Mouse (Mus musculus) hindbrain, embryonic 10.5 days (tissue): Measurements from ENCODE around the gene Adprh. TPM values are rescaled to one million over a fixed set of nuclear protein-coding genes. Genes with fewer than 3 reads are reported as not detected.
A peak's percentile ranks its signal among the peaks of the same experiment; 100 is the strongest.

Source experiments
- DNase-seq: peaks from one replicate; pipeline ENCODE4 v3.0.0-alpha.2; 2017; ENCODE audit warnings: low spot score
- H3K27ac ChIP-seq: fragments of 300-500 bp; sonication (generic); 2 replicates; pipeline ENCODE4 v1.5.1; 2016; ENCODE audit warnings: mild to moderate bottlenecking, moderate library complexity
- H3K27me3 ChIP-seq: fragments of 300-500 bp; sonication (generic); 2 replicates; pipeline ENCODE4 v1.6.1; 2016; ENCODE audit warnings: mild to moderate bottlenecking; ENCODE audit not compliant: poor library complexity, insufficient read depth, severe bottlenecking
- H3K36me3 ChIP-seq: fragments of 300-500 bp; sonication (generic); 2 replicates; pipeline ENCODE4 v1.6.1; 2016; ENCODE audit warnings: mild to moderate bottlenecking, moderate library complexity
- H3K4me1 ChIP-seq: fragments of 300-500 bp; sonication (generic); replicated peaks from 2 replicates; pipeline ENCODE4 v1.6.1; 2016; ENCODE audit warnings: mild to moderate bottlenecking
- H3K4me3 ChIP-seq: fragments of 300-500 bp; sonication (generic); 2 replicates; pipeline ENCODE4 v1.5.1; 2016; ENCODE audit warnings: mild to moderate bottlenecking, moderate library complexity
- H3K9me3 ChIP-seq: fragments of 300-500 bp; sonication (generic); 2 replicates; pipeline ENCODE4 v1.6.1; 2016; ENCODE audit warnings: mild to moderate bottlenecking, moderate library complexity
- WGBS: fragments of 180-500 bp; shearing (Covaris S2); methylation state at CpG from one replicate; pipeline ENCODE4 v1.1.7; 2016; 5-methylcytosine and 5-hydroxymethylcytosine counted together
- polyA plus RNA-seq: library from polyadenylated mRNA; unstranded; fragments of >200 nt; fragmentation: Nextera tagmentation; extraction: Ambion mirVana; gene quantifications from 2 replicates; pipeline ENCODE4 v1.2.1, GENCODE M21; 2016

Adprh gene
- polyA plus RNA-seq, 1 experiment from 2014 or later: 164 TPM

DNA sequence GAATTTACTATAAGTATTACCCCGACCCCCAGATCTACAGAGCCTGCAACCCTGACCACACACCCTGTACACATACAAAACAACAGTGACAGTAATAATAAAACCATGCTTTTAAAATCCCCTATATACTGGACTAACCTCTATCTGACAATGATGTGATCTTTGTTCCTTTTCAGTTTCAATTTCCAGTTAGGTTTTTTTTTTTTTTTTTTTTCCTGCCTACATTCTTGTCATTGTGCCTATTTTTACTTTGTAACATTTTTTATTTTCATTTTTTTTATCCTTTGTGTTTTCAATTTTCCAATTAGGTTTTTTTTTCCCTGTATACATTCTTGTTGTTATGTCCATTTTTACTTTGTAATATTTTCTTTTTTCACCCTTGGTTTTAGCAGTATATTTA, 26.7 kb downstream of the Adprh start:
- H3K27ac ChIP-seq: no peak overlapping the region
- no peaks in the 10 kb centered on the region for H3K27me3 ChIP-seq
- WGBS: 88% methylated on average over 1 of the region's 1 CpGs
- DNase-seq: no peak
- no peak overlapping the region for H3K4me3 ChIP-seq
- no peaks in the 10 kb centered on the region for H3K4me1 ChIP-seq
- no peaks in the 10 kb centered on the region for H3K36me3 ChIP-seq
- H3K9me3 ChIP-seq: no peaks in the 10 kb centered on the region

DNA sequence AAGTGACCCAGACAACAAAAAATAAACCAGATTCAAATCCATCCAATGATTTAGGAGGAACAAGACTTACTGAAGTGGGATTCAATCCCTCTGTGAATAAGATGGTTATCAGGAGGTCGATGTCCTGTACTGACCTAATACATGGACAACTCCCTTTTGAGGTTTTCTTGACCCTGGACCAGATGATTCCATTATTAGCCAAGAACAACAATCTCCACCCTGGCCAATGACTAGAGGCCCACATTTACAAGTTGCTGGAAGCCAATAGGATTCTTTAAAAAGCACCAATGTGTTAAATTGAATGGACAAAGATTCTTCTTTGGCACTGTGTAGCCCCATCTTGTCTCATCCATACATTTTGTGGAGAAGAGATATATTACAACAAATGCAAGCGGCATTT, 27.1 kb downstream of the Adprh start:
- no peaks in the 10 kb centered on the region for H3K36me3 ChIP-seq
- H3K4me3 ChIP-seq: no peak overlapping the region
- WGBS: 90% methylated on average over 2 of the region's 2 CpGs
- H3K27me3 ChIP-seq: no peaks in the 10 kb centered on the region
- no peak overlapping the region for H3K27ac ChIP-seq
- no peaks in the 10 kb centered on the region for H3K4me1 ChIP-seq
- H3K9me3 ChIP-seq: no peaks in the 10 kb centered on the region
- no peak for DNase-seq

DNA sequence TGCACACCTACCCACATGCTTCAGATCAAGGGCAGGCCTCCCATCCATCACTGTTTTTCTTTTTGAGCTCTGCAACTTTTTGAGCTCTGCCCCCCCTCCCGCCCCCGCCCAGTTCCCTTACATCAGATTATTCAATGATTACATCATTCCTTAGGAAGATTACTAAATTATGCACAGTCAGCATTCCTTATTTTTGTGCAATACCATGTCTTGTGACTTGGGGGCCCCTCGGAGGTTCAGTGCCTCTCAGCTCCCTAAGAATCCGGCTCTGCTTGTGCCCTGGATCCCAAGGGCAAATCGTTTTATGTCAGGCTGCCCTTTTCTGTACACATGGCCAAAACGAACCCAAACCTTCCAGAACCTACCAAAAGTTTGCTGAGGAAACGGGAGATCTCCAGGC, 37.5 kb downstream of the Adprh start:
- WGBS: 86% methylated on average over 7 of the region's 7 CpGs
- Histone ChIP-seq H3K4me3 (no peak overlapping the region), H3K9me3 (no peaks in the 10 kb centered on the region), H3K4me1 (no peaks in the 10 kb centered on the region), H3K27ac (no peak overlapping the region), H3K36me3 (no peaks in the 10 kb centered on the region), H3K27me3 (no peaks in the 10 kb centered on the region)
- no peak for DNase-seq

DNA sequence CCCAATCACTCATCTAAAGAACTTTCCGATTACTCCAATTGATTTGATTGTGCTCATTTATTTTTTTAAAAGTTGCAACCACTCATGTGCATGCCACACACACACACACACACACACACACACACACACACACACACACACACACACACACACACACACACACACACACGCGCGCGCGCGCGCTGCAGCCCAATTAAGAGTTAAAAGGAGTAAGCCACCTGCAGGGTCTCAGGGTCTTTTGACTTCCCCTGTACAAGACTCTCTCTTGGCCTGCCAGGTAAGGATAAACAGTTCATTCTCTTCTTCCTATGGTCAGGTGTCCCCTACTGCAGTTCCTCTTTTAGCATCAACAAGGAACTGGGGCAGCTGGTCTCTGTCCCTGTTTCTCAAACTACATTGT, 44.1 kb downstream of the Adprh start:
- no peaks in the 10 kb centered on the region for H3K36me3 ChIP-seq
- H3K27me3 ChIP-seq: no peaks in the 10 kb centered on the region
- H3K9me3 ChIP-seq: no peaks in the 10 kb centered on the region
- H3K4me1 ChIP-seq: 0 out of 2 replicates have a peak, but pooled peaks cover 8% of the 10 kb centered on the region
- no peak overlapping the region for H3K4me3 ChIP-seq
- no peak for DNase-seq
- WGBS: 99% methylated on average over 8 of the region's 8 CpGs
- H3K27ac ChIP-seq: no peak overlapping the region

DNA sequence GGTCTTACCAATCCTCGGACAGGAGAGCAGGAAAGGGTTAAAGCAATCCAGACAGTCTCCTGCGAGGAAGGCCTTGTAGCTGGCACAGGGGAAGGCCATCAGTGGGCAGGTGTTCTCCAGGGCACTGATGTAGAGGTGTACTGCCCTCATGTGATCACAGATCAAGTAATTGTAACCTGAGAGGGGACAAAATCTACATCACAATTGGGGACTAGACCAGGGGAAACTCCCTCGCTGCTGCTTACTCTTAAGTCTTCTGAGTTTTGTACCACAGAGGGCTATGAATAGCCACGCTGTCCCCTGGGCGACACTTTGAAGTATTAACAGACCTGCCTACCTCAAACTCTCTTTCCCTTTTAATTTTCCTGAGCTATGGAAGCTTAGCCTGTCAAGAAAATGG, 44.9 kb downstream of the Adprh start:
- Histone ChIP-seq H3K27me3 (no peaks in the 10 kb centered on the region), H3K4me3 (no peak overlapping the region), H3K9me3 (no peaks in the 10 kb centered on the region), H3K27ac (no peak overlapping the region), H3K36me3 (no peaks in the 10 kb centered on the region), H3K4me1 (0 out of 2 replicates have a peak, but pooled peaks cover 8% of the 10 kb centered on the region)
- WGBS: 44% methylated on average over 5 of the region's 5 CpGs
- DNase-seq: no peak

DNA sequence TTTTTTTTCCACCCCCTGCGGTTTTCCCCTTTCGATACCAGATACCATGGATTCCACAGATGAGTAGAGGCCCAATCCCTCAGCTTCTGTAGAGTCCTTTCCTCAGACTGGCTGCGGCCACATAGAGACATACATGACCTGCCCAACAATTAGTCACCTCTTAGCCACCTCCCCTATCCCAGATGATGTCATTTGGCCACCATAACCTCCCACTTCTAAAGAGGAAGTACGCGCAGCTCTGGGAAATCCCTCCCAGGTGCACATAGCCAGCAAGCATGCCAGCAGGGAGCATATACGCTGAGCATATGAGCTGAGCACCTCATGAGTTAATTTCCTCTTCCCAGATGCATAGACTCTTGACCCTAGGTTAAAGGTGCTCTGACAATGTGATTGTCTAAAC, 45.8 kb downstream of the Adprh start:
- Histone ChIP-seq H3K36me3 (no peaks in the 10 kb centered on the region), H3K27ac (no peak overlapping the region), H3K27me3 (no peaks in the 10 kb centered on the region), H3K9me3 (no peaks in the 10 kb centered on the region), H3K4me3 (no peak overlapping the region), H3K4me1 (0 out of 2 replicates have a peak, but pooled peaks cover 8% of the 10 kb centered on the region)
- DNase-seq: no peak
- 83% methylated on average over 6 of the region's 6 CpGs for WGBS

DNA sequence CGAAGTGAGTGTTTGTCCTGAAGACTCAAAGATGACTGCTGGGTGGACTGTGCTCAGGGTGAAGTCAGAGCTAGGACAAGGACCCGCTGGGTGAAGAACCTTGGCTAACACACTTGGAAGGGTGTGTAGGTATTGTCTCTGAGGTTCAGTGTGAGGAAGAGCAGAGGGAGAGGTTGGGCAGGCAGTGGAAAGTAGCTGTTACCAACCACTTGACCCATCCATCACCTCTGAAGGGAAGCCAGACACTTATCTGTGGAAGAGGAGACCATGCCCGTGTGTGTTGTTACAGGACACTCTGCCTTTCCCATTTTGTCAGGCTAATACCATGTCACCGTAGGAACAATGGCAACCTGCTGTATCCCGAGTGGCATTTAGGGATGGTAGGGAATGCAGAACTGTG, 46.2 kb downstream of the Adprh start:
- Histone ChIP-seq H3K27me3 (no peaks in the 10 kb centered on the region), H3K4me3 (no peak overlapping the region), H3K36me3 (no peaks in the 10 kb centered on the region), H3K9me3 (no peaks in the 10 kb centered on the region), H3K4me1 (0 out of 2 replicates have a peak, but pooled peaks cover 8% of the 10 kb centered on the region), H3K27ac (no peak overlapping the region)
- no peak for DNase-seq
- 75% methylated on average over 5 of the region's 5 CpGs for WGBS

DNA sequence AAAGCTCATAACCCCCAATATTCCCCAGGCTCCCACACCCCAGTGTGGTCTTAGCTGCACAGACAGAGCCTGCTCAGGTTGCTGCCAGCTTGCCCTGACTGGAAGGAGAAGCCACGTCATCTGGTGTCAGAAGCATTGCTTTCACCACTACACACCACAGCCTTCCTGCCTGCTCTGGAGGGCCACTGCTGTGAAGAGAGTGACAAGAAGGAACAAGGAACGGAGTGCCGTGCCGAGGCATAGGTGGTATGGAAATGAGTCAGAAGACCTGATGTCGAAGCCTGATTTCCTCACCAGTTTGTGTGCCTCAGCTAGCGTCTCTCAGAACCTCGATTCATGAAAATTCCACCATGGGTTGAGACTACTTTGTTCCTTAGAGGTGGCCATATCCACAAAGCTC, 48.9 kb downstream of the Adprh start:
- 91% methylated on average over 7 of the region's 7 CpGs for WGBS
- DNase-seq: no peak
- Histone ChIP-seq H3K36me3 (no peaks in the 10 kb centered on the region), H3K4me3 (no peak overlapping the region), H3K27ac (no peak overlapping the region), H3K9me3 (no peaks in the 10 kb centered on the region), H3K27me3 (no peaks in the 10 kb centered on the region), H3K4me1 (peaks cover 24% of the 10 kb centered on the region)

DNA sequence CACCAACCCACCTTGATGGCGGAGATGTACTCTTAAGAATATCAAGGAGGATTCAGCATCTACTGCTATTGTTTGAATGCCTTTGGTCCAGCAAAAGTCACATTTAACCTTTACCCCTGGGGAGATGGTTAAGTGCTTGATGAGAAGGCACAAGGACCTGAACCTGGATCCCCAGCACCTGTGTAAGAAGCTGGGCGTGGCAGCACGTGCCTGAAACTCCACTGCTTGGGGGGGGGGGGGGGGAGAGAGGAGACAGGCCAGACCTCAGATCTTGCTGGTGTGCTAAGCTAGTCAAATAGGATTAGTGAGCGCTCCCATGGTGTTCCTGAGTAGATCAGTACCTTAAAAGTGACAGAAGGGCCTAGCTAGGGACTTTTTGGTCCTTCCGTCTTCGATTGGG, 51.0 kb downstream of the Adprh start:
- Histone ChIP-seq H3K4me3 (no peak overlapping the region), H3K36me3 (no peaks in the 10 kb centered on the region), H3K27ac (no peak overlapping the region), H3K4me1 (peaks cover 18% of the 10 kb centered on the region), H3K27me3 (no peaks in the 10 kb centered on the region), H3K9me3 (no peaks in the 10 kb centered on the region)
- no peak for DNase-seq
- WGBS: 80% methylated on average over 6 of the region's 6 CpGs

DNA sequence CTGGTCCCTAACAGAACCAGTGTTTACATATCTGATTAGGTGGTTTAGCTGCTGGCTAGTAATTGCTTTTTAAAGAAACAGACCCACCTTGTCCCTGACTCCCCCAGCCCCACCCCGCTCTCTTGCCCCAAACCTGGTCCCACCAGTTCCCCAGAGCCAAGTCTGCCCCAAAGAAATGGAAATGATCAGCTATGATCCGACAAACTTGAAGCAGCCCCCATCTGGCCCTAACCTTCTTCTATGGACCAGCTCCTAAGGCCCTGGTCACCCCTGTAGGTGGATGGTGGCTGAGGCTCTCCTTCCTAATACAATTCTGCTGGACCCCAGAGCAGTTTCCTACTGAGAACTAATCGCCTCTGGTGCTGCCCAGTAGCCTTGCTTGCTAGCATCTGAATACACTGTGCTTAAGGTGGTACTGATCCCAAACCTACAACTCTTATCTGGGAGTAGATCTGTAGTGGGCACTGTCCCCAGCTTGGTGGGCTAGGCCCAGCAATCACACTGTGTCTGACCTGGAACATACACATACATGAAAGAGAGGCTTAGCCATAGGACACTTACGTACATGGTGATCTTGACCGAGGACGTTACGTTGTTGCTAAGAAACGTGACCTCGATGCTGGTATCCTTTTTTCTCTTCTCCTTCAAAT, 52.1 kb downstream of the Adprh start:
- Histone ChIP-seq H3K9me3 (no peaks in the 10 kb centered on the region), H3K36me3 (no peaks in the 10 kb centered on the region), H3K4me1 (peaks cover 16% of the 10 kb centered on the region), H3K27me3 (no peaks in the 10 kb centered on the region), H3K4me3 (peak overlapping the region; percentile 46), H3K27ac (peak overlapping the region; percentile 84)
- no peak for DNase-seq
- 75% methylated on average over 9 of the region's 9 CpGs for WGBS

DNA sequence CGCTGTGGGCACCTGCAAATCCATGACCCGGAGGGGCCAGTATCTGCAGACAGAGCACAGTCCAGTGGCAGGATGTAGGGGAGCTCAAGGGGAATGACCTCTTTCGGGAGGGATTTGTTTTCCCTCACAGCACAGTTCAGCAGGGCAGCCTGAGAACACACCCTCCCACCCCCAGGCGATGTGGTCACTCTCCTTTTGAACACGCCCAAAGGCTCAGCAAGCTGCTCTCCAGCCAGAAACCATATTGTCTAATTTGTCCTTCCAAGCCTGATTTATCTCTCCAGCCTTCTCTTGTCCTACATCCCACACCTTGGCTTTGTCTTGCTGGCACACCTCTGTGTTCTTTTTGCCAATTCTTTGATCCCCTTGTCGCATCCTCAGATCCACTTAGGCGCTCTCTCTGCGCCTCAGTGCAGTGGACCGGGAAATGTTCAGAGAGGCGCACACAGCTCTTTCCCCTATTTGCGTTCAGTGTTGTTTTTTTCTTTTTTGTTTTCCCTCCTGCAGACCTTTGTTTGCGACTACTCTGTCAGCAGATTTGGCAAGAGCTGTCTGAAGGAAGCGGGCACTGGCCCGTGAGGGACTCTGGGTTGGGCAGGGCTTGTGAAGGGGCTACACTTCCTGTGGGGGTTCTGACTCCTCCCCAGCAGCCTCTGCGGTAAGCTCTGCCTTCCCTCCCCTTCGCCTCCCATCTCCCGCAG, 52.8 kb downstream of the Adprh start:
- 12% methylated on average over 17 of the region's 17 CpGs for WGBS
- H3K9me3 ChIP-seq: no peaks in the 10 kb centered on the region
- DNase-seq: peak; percentile 59
- peak overlapping the region; percentile 84 for H3K27ac ChIP-seq
- H3K4me3 ChIP-seq: peak overlapping the region; percentile 46
- peaks cover 16% of the 10 kb centered on the region for H3K4me1 ChIP-seq
- no peaks in the 10 kb centered on the region for H3K27me3 ChIP-seq
- no peaks in the 10 kb centered on the region for H3K36me3 ChIP-seq

DNA sequence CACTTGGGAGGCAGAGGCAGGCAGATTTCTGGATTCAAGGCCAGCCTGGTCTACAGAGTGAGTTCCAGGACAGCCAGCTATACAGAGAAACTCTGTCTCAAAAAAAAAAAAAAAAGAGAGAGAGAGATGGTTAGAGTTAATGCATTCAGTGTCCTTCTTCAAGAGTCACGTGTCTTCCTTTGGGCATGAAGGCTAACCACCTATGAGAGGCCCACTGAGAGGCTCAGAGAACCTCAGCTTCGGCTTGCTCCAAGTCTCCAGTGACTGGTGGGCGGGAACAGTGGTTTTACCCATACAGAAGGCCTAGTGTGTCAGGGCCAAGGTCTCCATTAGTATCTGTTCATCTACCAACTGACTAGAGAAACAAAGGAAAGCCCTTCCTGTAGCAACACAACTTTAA, 53.4 kb downstream of the Adprh start:
- peak overlapping the region; percentile 84 for H3K27ac ChIP-seq
- DNase-seq: no peak
- H3K4me3 ChIP-seq: peak overlapping the region; percentile 46; the same call in 1 of the 2 replicates

DNA sequence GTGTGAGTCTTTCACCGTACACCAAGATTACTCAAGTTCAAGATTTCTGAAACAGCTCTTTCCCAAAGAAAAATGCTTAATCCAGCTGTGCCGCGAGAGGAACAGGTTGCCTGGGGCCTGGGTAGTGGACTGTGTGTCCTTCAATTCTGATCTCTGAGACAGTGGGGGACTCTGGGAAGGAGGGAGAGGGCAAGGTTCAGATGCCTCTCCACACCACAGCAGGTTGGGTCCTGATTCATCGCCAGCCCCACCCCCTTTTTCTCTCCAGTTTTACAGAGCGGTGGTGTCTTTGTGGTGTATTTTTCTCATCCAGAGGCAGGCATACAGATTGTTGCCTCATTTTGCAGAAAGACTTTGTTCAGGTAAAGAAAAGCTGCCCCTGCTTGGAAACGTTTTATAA, 54.2 kb downstream of the Adprh start:
- H3K27ac ChIP-seq: no peak overlapping the region
- WGBS: 88% methylated on average over 6 of the region's 6 CpGs
- H3K9me3 ChIP-seq: no peaks in the 10 kb centered on the region
- H3K4me1 ChIP-seq: peaks cover 16% of the 10 kb centered on the region
- DNase-seq: no peak
- H3K36me3 ChIP-seq: no peaks in the 10 kb centered on the region
- no peak overlapping the region for H3K4me3 ChIP-seq
- H3K27me3 ChIP-seq: no peaks in the 10 kb centered on the region

More for the DNA sequence above, 53.4 kb downstream of the Adprh start:
- peaks cover 16% of the 10 kb centered on the region for H3K4me1 ChIP-seq
- no peaks in the 10 kb centered on the region for H3K36me3 ChIP-seq
- H3K27me3 ChIP-seq: no peaks in the 10 kb centered on the region
- H3K9me3 ChIP-seq: no peaks in the 10 kb centered on the region
- WGBS: 67% methylated on average over 3 of the region's 3 CpGs
